Comparison of ENCODE assay signal across 12 mouse cellular contexts in genomic region chr7:141459301-141459711, GRCm38 (mm10). TPM values are rescaled to one million over a fixed set of nuclear protein-coding genes. Genes with fewer than 3 reads are reported as not detected.
DNase-seq lines count a peak whose midpoint lies in the region; ATAC-seq lines count a peak whose summit lies in the region.
"Had no signal": no experiment of that assay in that cellular context is flagged by ENCODE, and none has a peak within 500 bp of the region (broad histone marks: within the 10 kb centered on the region; RNA-seq: fewer than 3 reads in every experiment).

No protein-coding gene starts in this region.

- ATAC-seq in erythroid progenitor cell, adult 5-6 weeks (replicated peaks; ENCODE audit: low FRiP score, poor library complexity, severe bottlenecking) = no peak
- ATAC-seq: liver, postnatal 0 days had no signal

- intact Hi-C loops in heart, postnatal 25 days (cut with DNase I) = loop anchor here (5.0 kb wide), 1 partner anchor 47 kb away; the partner anchor contains the start of gene Gatd1

- DNase-seq in heart, adult 11 months = peak; percentile 96
- no peak for DNase-seq in heart, postnatal 25 days (ENCODE audit: low spot score)
- peak; percentile 18 for DNase-seq in thymus, postnatal 4 days
- DNase-seq in thymus, adult 18-20 months = no peak
- DNase-seq in cerebellum, adult 8-10 months = peak; percentile 80
- DNase-seq in kidney, postnatal 14 days = no peak
- no peak for DNase-seq in right cerebral cortex, adult 18-20 months
- DNase-seq: kidney, postnatal 36 days; liver, postnatal 0 days; right cerebral cortex, postnatal 14 days; thymus, postnatal 25 days had no signal

RNA-seq across cellular contexts. Expression of gene Cracr2b, which starts 1.6 kb away (rescaled TPM):
- 10 to 100 TPM; 19.7 to 23.1 TPM for total RNA-seq in heart, postnatal 25 days (2021)
- total RNA-seq in erythroid progenitor cell, adult 5-6 weeks (2015; ENCODE audit: low replicate concordance) = not detected in 2 replicates
- total RNA-seq in erythroid progenitor cell, adult 5-6 weeks (2017; ENCODE audit: low replicate concordance) = 3.3 TPM in 1 of 2 replicates, not detected in the other

RNA-seq across cellular contexts. Expression of gene Pnpla2, which starts 4.3 kb away (rescaled TPM):
- total RNA-seq in heart, postnatal 25 days (2021) = 100 to 1,000 TPM; 409 to 426 TPM
- total RNA-seq in erythroid progenitor cell, adult 5-6 weeks (2015; ENCODE audit: low replicate concordance) = 14.7 and 19.8 TPM in 2 replicates
- 4.2 and 8.3 TPM in 2 replicates for total RNA-seq in erythroid progenitor cell, adult 5-6 weeks (2017; ENCODE audit: low replicate concordance)

RNA-seq across cellular contexts. Expression of gene Cd151, which starts 7.9 kb away (rescaled TPM):
- 100 to 1,000 TPM; 280 TPM for total RNA-seq in heart, postnatal 25 days (2021)
- total RNA-seq in erythroid progenitor cell, adult 5-6 weeks (2015; ENCODE audit: low replicate concordance) = 16.6 and 20.1 TPM in 2 replicates
- total RNA-seq in erythroid progenitor cell, adult 5-6 weeks (2017; ENCODE audit: low replicate concordance) = 24.1 and 30.7 TPM in 2 replicates

RNA-seq across cellular contexts. Expression of gene Rplp2, which starts 12.1 kb away (rescaled TPM):
- 100 to 1,000 TPM; 862 to 950 TPM for total RNA-seq in heart, postnatal 25 days (2021)
- total RNA-seq in erythroid progenitor cell, adult 5-6 weeks (2015; ENCODE audit: low replicate concordance) = 970 and 1,246 TPM in 2 replicates
- 1,462 and 2,252 TPM in 2 replicates for total RNA-seq in erythroid progenitor cell, adult 5-6 weeks (2017; ENCODE audit: low replicate concordance)

RNA-seq across cellular contexts. Expression of gene Pidd1, which starts 15.5 kb away (rescaled TPM):
- total RNA-seq in heart, postnatal 25 days (2021) = under 1 TPM; 0.39 to 0.86 TPM
- total RNA-seq in erythroid progenitor cell, adult 5-6 weeks (2015; ENCODE audit: low replicate concordance) = 34.2 and 34.4 TPM in 2 replicates
- total RNA-seq in erythroid progenitor cell, adult 5-6 weeks (2017; ENCODE audit: low replicate concordance) = 14.0 and 19.1 TPM in 2 replicates

Comparison
In these comparisons a context has a peak if more than half of its experiments do, and no peak if none do; other contexts are left out.
1. DNase-seq: peak in heart, adult 11 months (single experiment), thymus, postnatal 4 days (single experiment) and cerebellum, adult 8-10 months (single experiment); none in heart, postnatal 25 days (single experiment), thymus, adult 18-20 months (0 of 2), kidney, postnatal 14 days (single experiment) and right cerebral cortex, adult 18-20 months (single experiment).
2. RNA of gene Cracr2b, which starts 1.6 kb away (total RNA-seq): 19.7 to 23.1 TPM in heart, postnatal 25 days; 3.3 TPM in erythroid progenitor cell, adult 5-6 weeks; every median in the first group is over 4 times any median in the second.
3. RNA of gene Pnpla2, which starts 4.3 kb away (total RNA-seq): 409 to 426 TPM in heart, postnatal 25 days; 4.2 to 19.8 TPM in erythroid progenitor cell, adult 5-6 weeks; every median in the first group is over 10 times any median in the second.
4. RNA of gene Cd151, which starts 7.9 kb away (total RNA-seq): 280 TPM in heart, postnatal 25 days; 16.6 to 30.7 TPM in erythroid progenitor cell, adult 5-6 weeks; every median in the first group is over 4 times any median in the second.